Mouse (Mus musculus) forebrain, embryonic 15.5 days (tissue): ENCODE data around the gene Macrod1. TPM values are rescaled to one million over a fixed set of nuclear protein-coding genes. Genes with fewer than 3 reads are reported as not detected.

ENCODE experiments used
- ATAC-seq: fragments of 200-750 bp; cut with Nextera tagmentation; replicated peaks from 2 replicates; pipeline ENCODE4 v1.8.0; 2017; ENCODE audit warnings: mild to moderate bottlenecking, moderate TSS enrichment, moderate library complexity
- H3K27ac ChIP-seq: fragments of 300-500 bp; sonication (generic); replicated peaks from 2 replicates; pipeline ENCODE4 v1.5.1; 2015; ENCODE audit warnings: mild to moderate bottlenecking, inconsistent platforms
- H3K27me3 ChIP-seq: fragments of 300-500 bp; sonication (generic); 2 replicates; pipeline ENCODE4 v1.6.1; 2015; ENCODE audit warnings: inconsistent platforms
- H3K36me3 ChIP-seq: fragments of 300-500 bp; sonication (generic); 2 replicates; pipeline ENCODE4 v1.6.1; 2015; ENCODE audit warnings: mild to moderate bottlenecking, inconsistent platforms
- H3K4me1 ChIP-seq: fragments of 300-500 bp; sonication (generic); 2 replicates; pipeline ENCODE4 v1.6.1; 2015; ENCODE audit warnings: inconsistent platforms
- H3K4me2 ChIP-seq: fragments of 300-500 bp; sonication (generic); replicated peaks from 2 replicates; pipeline ENCODE4 v1.6.1; 2015; ENCODE audit warnings: mild to moderate bottlenecking, inconsistent platforms
- H3K4me3 ChIP-seq: fragments of 300-500 bp; sonication (generic); 2 replicates; pipeline ENCODE4 v1.5.1; 2015; ENCODE audit warnings: mild to moderate bottlenecking, inconsistent platforms
- H3K9ac ChIP-seq: fragments of 300-500 bp; sonication (generic); replicated peaks from 2 replicates; pipeline ENCODE4 v1.6.1; 2015; ENCODE audit warnings: mild to moderate bottlenecking, inconsistent platforms
- H3K9me3 ChIP-seq: fragments of 300-500 bp; sonication (generic); 2 replicates; pipeline ENCODE4 v1.6.1; 2016; ENCODE audit warnings: inconsistent platforms
- WGBS: fragments of 180-500 bp; shearing (Covaris S2); methylation state at CpG from one replicate; pipeline ENCODE4 v1.1.7; 2015; ENCODE audit warnings: mixed read lengths; 5-methylcytosine and 5-hydroxymethylcytosine counted together
- polyA plus RNA-seq: library from polyadenylated mRNA; unstranded; fragments of >200 nt; fragmentation: Nextera tagmentation; extraction: Ambion mirVana; gene quantifications from 2 replicates; pipeline ENCODE4 v1.2.1, GENCODE M21; 2015

The Macrod1 gene
- polyA plus RNA-seq, 1 experiment from 2014 or later: 6.0 TPM

- Histone ChIP-seq H3K4me1 (peaks cover 78% of the 10 kb centered on the region), H3K27ac (peak overlapping the region; percentile 83), H3K9me3 (no peaks in the 10 kb centered on the region), H3K36me3 (no peaks in the 10 kb centered on the region), H3K27me3 (no peaks in the 10 kb centered on the region), H3K4me2 (no peak overlapping the region), H3K4me3 (no peak overlapping the region), H3K9ac (no peak overlapping the region)
- 33% methylated on average over 7 of the region's 7 CpGs for WGBS
- no peak; the same call in 1 of the 2 replicates for ATAC-seq
These were observed 96.6 kb downstream of the Macrod1 start for GRCm38 (mm10) chr19:7153232-7153631.

GRCm38 (mm10) chr19:7155196-7155595, 98.6 kb downstream of the Macrod1 start:
- 34% methylated on average over 6 of the region's 6 CpGs for WGBS
- H3K4me1 ChIP-seq: peaks cover 69% of the 10 kb centered on the region
- H3K36me3 ChIP-seq: no peaks in the 10 kb centered on the region
- no peak overlapping the region for H3K9ac ChIP-seq
- no peak overlapping the region for H3K4me3 ChIP-seq
- H3K27me3 ChIP-seq: no peaks in the 10 kb centered on the region
- no peak for ATAC-seq
- peak overlapping the region; percentile 35; the same call in 1 of the 2 replicates for H3K27ac ChIP-seq
- H3K9me3 ChIP-seq: no peaks in the 10 kb centered on the region
- no peak overlapping the region for H3K4me2 ChIP-seq

- Histone ChIP-seq H3K9ac (peak overlapping the region; percentile 18; the same call in 1 of the 2 replicates), H3K4me3 (no peak overlapping the region), H3K36me3 (no peaks in the 10 kb centered on the region), H3K27ac (peak overlapping the region; percentile 35), H3K4me2 (no peak overlapping the region), H3K4me1 (peaks cover 58% of the 10 kb centered on the region), H3K27me3 (no peaks in the 10 kb centered on the region), H3K9me3 (no peaks in the 10 kb centered on the region)
- no peak for ATAC-seq
- 22% methylated on average over 14 of the region's 14 CpGs for WGBS
These were observed 101.1 kb downstream of the Macrod1 start for GRCm38 (mm10) chr19:7157734-7158133.

- no peaks in the 10 kb centered on the region; the same call in 1 of the 2 replicates for H3K27me3 ChIP-seq
- H3K9me3 ChIP-seq: no peaks in the 10 kb centered on the region
- peaks cover 64% of the 10 kb centered on the region for H3K4me1 ChIP-seq
- H3K27ac ChIP-seq: peak overlapping the region; percentile 79
- H3K4me3 ChIP-seq: peak overlapping the region; percentile 6; the same call in 1 of the 2 replicates
- peak; percentile 73 for ATAC-seq
- H3K4me2 ChIP-seq: peak overlapping the region; percentile 33
- H3K36me3 ChIP-seq: no peaks in the 10 kb centered on the region
- WGBS: 2% methylated on average over 14 of the region's 14 CpGs
- H3K9ac ChIP-seq: peak overlapping the region; percentile 40
These were observed 103.7 kb downstream of the Macrod1 start for GRCm38 (mm10) chr19:7160151-7160906.

- Histone ChIP-seq H3K36me3 (no peaks in the 10 kb centered on the region), H3K4me2 (no peak overlapping the region), H3K9ac (no peak overlapping the region), H3K9me3 (no peaks in the 10 kb centered on the region), H3K27me3 (no peaks in the 10 kb centered on the region; the same call in 1 of the 2 replicates), H3K4me3 (no peak overlapping the region), H3K27ac (peak overlapping the region; percentile 79), H3K4me1 (peaks cover 64% of the 10 kb centered on the region)
- no peak for ATAC-seq
- 77% methylated on average over 3 of the region's 3 CpGs for WGBS
These were observed 104.5 kb downstream of the Macrod1 start for GRCm38 (mm10) chr19:7161064-7161463.

- Histone ChIP-seq H3K9me3 (no peaks in the 10 kb centered on the region), H3K4me2 (peak overlapping the region; percentile 92), H3K9ac (peak overlapping the region; percentile 72), H3K27ac (peak overlapping the region; percentile 68), H3K4me3 (peak overlapping the region; percentile 82), H3K4me1 (peaks cover 52% of the 10 kb centered on the region), H3K27me3 (no peaks in the 10 kb centered on the region; the same call in 1 of the 2 replicates), H3K36me3 (no peaks in the 10 kb centered on the region)
- 7% methylated on average over 6 of the region's 6 CpGs for WGBS
- no peak for ATAC-seq
These were observed 107.6 kb downstream of the Macrod1 start for GRCm38 (mm10) chr19:7164238-7164637.

- Histone ChIP-seq H3K4me3 (peak overlapping the region; percentile 82), H3K4me2 (peak overlapping the region; percentile 92), H3K9me3 (no peaks in the 10 kb centered on the region), H3K36me3 (no peaks in the 10 kb centered on the region), H3K4me1 (peaks cover 45% of the 10 kb centered on the region), H3K27me3 (no peaks in the 10 kb centered on the region; the same call in 1 of the 2 replicates), H3K27ac (peak overlapping the region; percentile 68), H3K9ac (peak overlapping the region; percentile 72)
- 0 out of 2 replicates have a peak, but pooled peaks have one; percentile 13 for ATAC-seq
- WGBS: under 1% methylated on average over 35 of the region's 35 CpGs
These were observed 108.3 kb downstream of the Macrod1 start for GRCm38 (mm10) chr19:7164820-7165323.

- under 1% methylated on average over 77 of the region's 105 CpGs for WGBS
- Histone ChIP-seq H3K4me1 (peaks cover 38% of the 10 kb centered on the region), H3K9ac (peak overlapping the region; percentile 72), H3K36me3 (no peaks in the 10 kb centered on the region), H3K27ac (peak overlapping the region; percentile 68), H3K27me3 (no peaks in the 10 kb centered on the region; the same call in 1 of the 2 replicates), H3K4me2 (peak overlapping the region; percentile 92), H3K9me3 (no peaks in the 10 kb centered on the region), H3K4me3 (peak overlapping the region; percentile 82)
- peak; percentile 44 for ATAC-seq
These were observed 109.0 kb downstream of the Macrod1 start for GRCm38 (mm10) chr19:7165509-7166199.

GRCm38 (mm10) chr19:7166200-7166711, 109.6 kb downstream of the Macrod1 start:
- Histone ChIP-seq H3K36me3 (no peaks in the 10 kb centered on the region), H3K9me3 (no peaks in the 10 kb centered on the region), H3K27ac (peak overlapping the region; percentile 68), H3K4me2 (peak overlapping the region; percentile 92), H3K9ac (peak overlapping the region; percentile 72), H3K4me3 (peak overlapping the region; percentile 82), H3K4me1 (peaks cover 39% of the 10 kb centered on the region), H3K27me3 (no peaks in the 10 kb centered on the region; the same call in 1 of the 2 replicates)
- WGBS: 2% methylated on average over 15 of the region's 15 CpGs
- peak; percentile 29 for ATAC-seq

- WGBS: 19% methylated on average over 6 of the region's 6 CpGs
- no peaks in the 10 kb centered on the region; the same call in 1 of the 2 replicates for H3K27me3 ChIP-seq
- H3K4me2 ChIP-seq: peak overlapping the region; percentile 92; the same call in 1 of the 2 replicates
- peaks cover 44% of the 10 kb centered on the region for H3K4me1 ChIP-seq
- H3K9me3 ChIP-seq: no peaks in the 10 kb centered on the region
- H3K4me3 ChIP-seq: 0 out of 2 replicates have a peak overlapping the region, but pooled peaks have one; percentile 82
- no peak for ATAC-seq
- H3K36me3 ChIP-seq: no peaks in the 10 kb centered on the region
- no peak overlapping the region for H3K9ac ChIP-seq
- no peak overlapping the region for H3K27ac ChIP-seq
These were observed 110.2 kb downstream of the Macrod1 start for GRCm38 (mm10) chr19:7166767-7167166.

- no peaks in the 10 kb centered on the region for H3K9me3 ChIP-seq
These were observed 111.8 kb downstream of the Macrod1 start for GRCm38 (mm10) chr19:7168423-7168822.

More at GRCm38 (mm10) chr19:7168423-7168822, 111.8 kb downstream of the Macrod1 start:
- Histone ChIP-seq H3K4me3 (no peak overlapping the region), H3K27me3 (no peaks in the 10 kb centered on the region), H3K4me1 (peaks cover 54% of the 10 kb centered on the region), H3K9ac (no peak overlapping the region), H3K27ac (no peak overlapping the region), H3K4me2 (no peak overlapping the region), H3K36me3 (no peaks in the 10 kb centered on the region)
- WGBS: 33% methylated on average over 2 of the region's 2 CpGs
- no peak for ATAC-seq
